Mouse (Mus musculus) myocyte (in vitro differentiated cells): ENCODE data around the gene Islr. TPM values are rescaled to one million over a fixed set of nuclear protein-coding genes. Genes with fewer than 3 reads are reported as not detected.

Experiments used
- H3K27me3 ChIP-seq: one replicate; pipeline ENCODE4 v1.6.1; 2011; ENCODE audit not compliant: control insufficient read depth, insufficient read depth, insufficient read length
- H3K36me3 ChIP-seq: one replicate; pipeline ENCODE4 v1.6.1; 2011; ENCODE audit not compliant: control insufficient read depth, insufficient read depth
- H3K4me2 ChIP-seq: one replicate; pipeline ENCODE4 v1.6.1; 2011; ENCODE audit warnings: low read depth, control low read depth
- H3K4me3 ChIP-seq: one replicate; pipeline ENCODE4 v1.5.1; 2011; ENCODE audit warnings: mild to moderate bottlenecking, control low read depth, moderate library complexity
- H3K79me2 ChIP-seq: one replicate; pipeline ENCODE4 v1.6.1; 2011; ENCODE audit not compliant: control insufficient read depth, insufficient read depth
- H3ac ChIP-seq: one replicate; pipeline ENCODE4 v1.6.1; 2011; ENCODE audit not compliant: control insufficient read depth, insufficient read length
- CEBPB ChIP-seq: IDR thresholded peaks from 2 replicates; pipeline ENCODE4 v1.6.1; 2011; ENCODE audit warnings: mild to moderate bottlenecking, moderate library complexity; ENCODE audit not compliant: poor library complexity, insufficient read depth, severe bottlenecking
- E2F4 ChIP-seq: IDR thresholded peaks from one replicate; pipeline ENCODE4 v1.6.1; 2011; ENCODE audit warnings: mild to moderate bottlenecking, control low read depth, moderate library complexity; ENCODE audit not compliant: insufficient read depth
- MAX ChIP-seq: IDR thresholded peaks from one replicate; pipeline ENCODE4 v1.6.1; 2011; ENCODE audit warnings: low read depth, mild to moderate bottlenecking, control low read depth
- MYOD1 ChIP-seq, 3 experiments: IDR thresholded peaks; one replicate each; pipeline ENCODE4 v1.6.1; 2011; ENCODE audit warnings: control low read depth in 2 of 3, low read depth in 2 of 3, mild to moderate bottlenecking in 2 of 3, moderate library complexity in 1 of 3; ENCODE audit not compliant: insufficient read length in 2 of 3, control insufficient read depth in 1 of 3
- MYOG ChIP-seq, 3 experiments: IDR thresholded peaks; one replicate each; pipeline ENCODE4 v1.6.1; 2011; ENCODE audit warnings: control low read depth in 2 of 3, low read depth in 2 of 3, mild to moderate bottlenecking in 2 of 3; ENCODE audit not compliant: insufficient read length in 2 of 3, control insufficient read depth in 1 of 3, insufficient read depth in 1 of 3
- POLR2A ChIP-seq: IDR thresholded peaks from one replicate; pipeline ENCODE4 v1.6.1; 2011; ENCODE audit warnings: low read depth, mild to moderate bottlenecking, control low read depth, moderate library complexity; ENCODE audit not compliant: insufficient read length
- POLR2AphosphoS2 ChIP-seq: IDR thresholded peaks from one replicate; pipeline ENCODE4 v1.6.1; 2011; ENCODE audit warnings: low read depth, control low read depth; ENCODE audit not compliant: insufficient read length
- REST ChIP-seq: IDR thresholded peaks from one replicate; pipeline ENCODE4 v1.6.1; 2011; ENCODE audit warnings: mild to moderate bottlenecking, control low read depth, moderate library complexity; ENCODE audit not compliant: insufficient read depth, insufficient read length
- SRF ChIP-seq: IDR thresholded peaks from one replicate; pipeline ENCODE4 v1.6.1; 2011; ENCODE audit warnings: low read depth; ENCODE audit not compliant: control insufficient read depth, insufficient read length
- TCF12 ChIP-seq: IDR thresholded peaks from one replicate; pipeline ENCODE4 v1.6.1; 2011; ENCODE audit warnings: mild to moderate bottlenecking, control low read depth; ENCODE audit not compliant: poor library complexity, insufficient read depth, severe bottlenecking
- TCF3 ChIP-seq: IDR thresholded peaks from one replicate; pipeline ENCODE4 v1.6.1; 2011; ENCODE audit warnings: low read depth, control low read depth; ENCODE audit not compliant: insufficient read length
- USF1 ChIP-seq: IDR thresholded peaks from one replicate; pipeline ENCODE4 v1.6.1; 2011; ENCODE audit warnings: low read depth, mild to moderate bottlenecking, control low read depth, moderate library complexity
- polyA plus RNA-seq: library from polyadenylated mRNA; unstranded; fragments of >200 nt; fragmentation: generic; extraction: Trizol; gene quantifications from one replicate; pipeline ENCODE4 v1.2.1, GENCODE M21; 2012; ENCODE audit warnings: missing spikeins

The Islr gene
- polyA plus RNA-seq, 1 experiment, result 30.3 TPM

DNA sequence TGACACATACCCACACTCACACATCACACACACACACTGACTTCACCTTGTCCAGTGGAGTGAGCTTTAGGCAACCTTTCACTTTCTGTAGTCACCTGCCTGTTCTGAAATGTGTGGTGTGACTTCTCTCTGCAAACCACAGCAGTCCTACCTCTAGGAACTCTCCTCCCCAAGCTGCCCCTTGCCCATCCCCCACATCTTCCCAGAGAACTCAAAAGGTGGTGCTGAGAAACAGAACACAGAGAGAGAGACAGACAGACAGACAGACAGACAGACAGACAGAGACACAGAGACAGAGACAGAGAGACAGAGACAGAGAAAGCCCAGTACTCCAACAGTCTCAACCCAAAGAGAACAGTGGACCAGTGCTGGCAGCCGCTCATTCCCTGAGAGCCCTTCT, 8.4 kb downstream of the Islr start:
- no peaks in the 10 kb centered on the region for H3K27me3 ChIP-seq
- H3ac ChIP-seq, result no peak overlapping the region
- H3K36me3 ChIP-seq, result no peaks in the 10 kb centered on the region
- no peak overlapping the region for H3K4me2 ChIP-seq
- TF ChIP-seq USF1, result no peak
- TF ChIP-seq REST, result no peak
- TF ChIP-seq MYOD1 (IDR thresholded peaks at IDR 0.05; ENCODE audit: control insufficient read depth in 1 of 3, insufficient read length in 2 of 3, low read depth in 2 of 3), result no peak
- no peak for TF ChIP-seq TCF3
- no peak for TF ChIP-seq MYOG (IDR thresholded peaks at IDR 0.05; ENCODE audit: control insufficient read depth in 1 of 3, insufficient read depth in 1 of 3, insufficient read length in 2 of 3, low read depth in 2 of 3)
- no peak for TF ChIP-seq SRF
- TF ChIP-seq TCF12, result no peak
- no peak for TF ChIP-seq E2F4
- no peak for TF ChIP-seq POLR2AphosphoS2
- no peak for TF ChIP-seq CEBPB
- TF ChIP-seq POLR2A, result no peak
- no peak for TF ChIP-seq MAX
- H3K4me3 ChIP-seq, result no peak overlapping the region
- no peaks in the 10 kb centered on the region for H3K79me2 ChIP-seq

DNA sequence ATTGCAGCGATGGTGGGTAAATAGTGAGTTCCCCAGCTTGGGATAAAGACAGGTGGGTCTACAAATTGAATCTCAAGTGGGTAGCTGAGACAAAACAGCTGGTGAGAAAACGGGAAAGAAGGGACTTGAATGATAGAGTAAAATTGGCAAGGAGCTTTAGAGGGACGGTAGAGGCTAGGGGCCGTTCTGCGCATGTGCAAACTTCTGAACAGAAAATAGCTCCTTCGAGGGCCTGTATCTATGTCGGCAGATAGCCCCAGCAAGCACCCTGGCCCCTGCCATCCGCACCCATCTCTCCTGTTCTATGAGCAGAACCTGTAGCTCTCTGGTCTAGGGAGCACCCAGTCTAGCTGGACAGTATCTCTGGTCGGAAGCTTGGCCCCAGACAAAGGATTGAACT, 9.9 kb downstream of the Islr start:
- TF ChIP-seq CEBPB, result no peak
- no peak for TF ChIP-seq REST
- no peak for TF ChIP-seq E2F4
- TF ChIP-seq MYOG (IDR thresholded peaks at IDR 0.05; ENCODE audit: control insufficient read depth in 1 of 3, insufficient read depth in 1 of 3, insufficient read length in 2 of 3, low read depth in 2 of 3), result no peak
- Histone ChIP-seq H3K27me3 (no peaks in the 10 kb centered on the region), H3K4me2 (no peak overlapping the region), H3K36me3 (no peaks in the 10 kb centered on the region), H3K79me2 (no peaks in the 10 kb centered on the region), H3K4me3 (no peak overlapping the region), H3ac (no peak overlapping the region)

DNA sequence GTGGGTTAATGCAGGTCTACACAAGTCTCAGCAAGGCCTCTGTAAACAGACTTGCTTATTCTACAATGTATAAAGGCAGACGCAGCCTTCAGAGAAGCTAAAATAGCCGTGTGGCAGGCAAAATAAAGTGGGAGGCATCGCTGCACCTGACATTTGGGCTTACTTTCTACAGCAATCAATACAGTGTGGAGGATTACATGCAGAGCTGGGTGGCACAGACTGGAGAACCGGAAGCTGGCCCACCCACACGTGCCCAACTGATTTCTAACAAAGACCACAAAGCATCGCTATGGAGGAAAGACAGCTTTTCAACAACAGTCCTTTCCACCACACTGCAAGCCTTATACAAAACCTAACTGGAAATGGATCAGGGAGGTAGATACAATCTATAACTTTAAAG, 19.6 kb downstream of the Islr start:
- H3K36me3 ChIP-seq, result no peaks in the 10 kb centered on the region
- no peak overlapping the region for H3K4me3 ChIP-seq
- no peak overlapping the region for H3ac ChIP-seq
- no peaks in the 10 kb centered on the region for H3K27me3 ChIP-seq
- no peak for TF ChIP-seq TCF12
- no peaks in the 10 kb centered on the region for H3K79me2 ChIP-seq
- no peak overlapping the region for H3K4me2 ChIP-seq

- no peaks in the 10 kb centered on the region for H3K36me3 ChIP-seq
- H3K4me2 ChIP-seq, result no peak overlapping the region
- H3K79me2 ChIP-seq, result no peaks in the 10 kb centered on the region
- TF ChIP-seq POLR2A, result no peak
- no peak for TF ChIP-seq TCF12
- peak in 1 of 3 experiments; percentile 43 for TF ChIP-seq MYOD1 (IDR thresholded peaks at IDR 0.05; ENCODE audit: control insufficient read depth in 1 of 3, insufficient read length in 2 of 3, low read depth in 2 of 3)
- TF ChIP-seq USF1, result no peak
- H3ac ChIP-seq, result no peak overlapping the region
- no peak overlapping the region for H3K4me3 ChIP-seq
- H3K27me3 ChIP-seq, result no peaks in the 10 kb centered on the region
Observed at GRCm38 (mm10) chr9:58179390-58179789, 24.7 kb downstream of the Islr start.

GRCm38 (mm10) chr9:58177165-58177564, 26.9 kb downstream of the Islr start:
- no peak for TF ChIP-seq USF1
- no peak overlapping the region for H3K4me2 ChIP-seq
- no peaks in the 10 kb centered on the region for H3K27me3 ChIP-seq
- no peak overlapping the region for H3ac ChIP-seq
- H3K4me3 ChIP-seq, result no peak overlapping the region
- H3K79me2 ChIP-seq, result no peaks in the 10 kb centered on the region
- no peaks in the 10 kb centered on the region for H3K36me3 ChIP-seq

GRCm38 (mm10) chr9:58175745-58176487, 28.2 kb downstream of the Islr start:
- no peaks in the 10 kb centered on the region for H3K79me2 ChIP-seq
- H3K4me3 ChIP-seq, result no peak overlapping the region
- peak overlapping the region; percentile 63 for H3K4me2 ChIP-seq
- TF ChIP-seq MYOG (IDR thresholded peaks at IDR 0.05; ENCODE audit: control insufficient read depth in 1 of 3, insufficient read depth in 1 of 3, insufficient read length in 2 of 3, low read depth in 2 of 3) (peak in 1 of 3 experiments; percentile 5), SRF (no peak), POLR2A (no peak), E2F4 (no peak), MYOD1 (IDR thresholded peaks at IDR 0.05; ENCODE audit: control insufficient read depth in 1 of 3, insufficient read length in 2 of 3, low read depth in 2 of 3) (peak; percentile 7 to 51 (median 49)), MAX (no peak)
- no peak overlapping the region for H3ac ChIP-seq
- no peaks in the 10 kb centered on the region for H3K27me3 ChIP-seq
- no peaks in the 10 kb centered on the region for H3K36me3 ChIP-seq
